Comparison of ENCODE assay signal across 12 mouse cellular contexts in the genomic region with DNA sequence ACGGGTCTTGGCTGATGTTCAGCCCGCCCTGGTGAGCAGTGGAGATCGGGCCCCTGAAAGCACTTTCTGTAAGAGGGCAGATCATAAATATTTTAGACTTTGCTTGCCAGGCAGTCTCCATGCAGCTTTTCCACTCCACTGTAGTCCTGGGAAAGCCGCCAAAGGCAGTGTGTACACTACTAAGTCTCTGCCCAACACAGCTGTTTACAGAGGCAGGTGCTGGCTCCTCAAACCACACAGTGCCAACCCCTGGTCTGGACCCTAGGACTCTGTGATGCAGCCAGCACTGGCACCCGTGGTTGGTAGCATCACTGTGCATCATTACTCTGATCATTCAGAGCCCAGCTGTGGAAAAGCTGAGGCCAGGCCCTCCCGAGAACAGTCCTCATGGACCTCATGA.
DNase-seq lines count a peak whose midpoint lies in the region; ATAC-seq and TF ChIP-seq lines count a peak whose summit lies in the region.
"Had no signal": no experiment of that assay in that cellular context is flagged by ENCODE, and none has a peak within 500 bp of the region (broad histone marks: within the 10 kb centered on the region; RNA-seq: fewer than 3 reads in every experiment).

No protein-coding gene starts in this region.

- no peak for TF ChIP-seq POLR2A in limb, embryonic 14.5 days (IDR thresholded peaks at IDR 0.05; ENCODE audit: borderline replicate concordance, extremely low read depth, insufficient read depth, insufficient read length)

- H3K27ac ChIP-seq in hindbrain, embryonic 14.5 days = no peak overlapping the region
- no peak overlapping the region for H3K27ac ChIP-seq in hindbrain, embryonic 13.5 days
- H3K27ac ChIP-seq in limb, embryonic 14.5 days (replicated peaks; ENCODE audit: low read depth, low read length) = no peak overlapping the region
- H3K27ac ChIP-seq: liver, embryonic 14.5 days had no signal

- no peaks in the 10 kb centered on the region for H3K27me3 ChIP-seq in hindbrain, embryonic 14.5 days (ENCODE audit: control insufficient read depth, insufficient read depth, low read length)
- no peaks in the 10 kb centered on the region for H3K27me3 ChIP-seq in hindbrain, embryonic 13.5 days
- H3K27me3 ChIP-seq in limb, embryonic 14.5 days (ENCODE audit: control insufficient read depth, insufficient read depth, low read length) = no peaks in the 10 kb centered on the region

- H3K4me2 ChIP-seq in hindbrain, embryonic 14.5 days (replicated peaks) = no peak overlapping the region
- no peak overlapping the region for H3K4me2 ChIP-seq in hindbrain, embryonic 13.5 days
- H3K4me2 ChIP-seq in limb, embryonic 14.5 days (replicated peaks; ENCODE audit: low read depth, low read length, severe bottlenecking) = no peak overlapping the region

- no peaks in the 10 kb centered on the region for H3K36me3 ChIP-seq in hindbrain, embryonic 14.5 days (replicated peaks; ENCODE audit: control insufficient read depth, insufficient read depth)
- no peaks in the 10 kb centered on the region for H3K36me3 ChIP-seq in hindbrain, embryonic 13.5 days
- no peaks in the 10 kb centered on the region for H3K36me3 ChIP-seq in limb, embryonic 14.5 days (ENCODE audit: control insufficient read depth, insufficient read depth, low read length)

- H3K9me3 ChIP-seq in hindbrain, embryonic 14.5 days (ENCODE audit: control insufficient read depth, low read length) = no peaks in the 10 kb centered on the region
- H3K9me3 ChIP-seq in hindbrain, embryonic 13.5 days = no peaks in the 10 kb centered on the region
- no peaks in the 10 kb centered on the region for H3K9me3 ChIP-seq in limb, embryonic 14.5 days (ENCODE audit: control insufficient read depth, low read length)

- DNase-seq in hindbrain, embryonic 14.5 days (ENCODE audit: low spot score) = no peak
- peak; percentile 0 for DNase-seq in ovary, postnatal 14 days (ENCODE audit: low spot score)
- no peak for DNase-seq in ovary, postnatal 36 days (ENCODE audit: low spot score)
- peak; percentile 31 for DNase-seq in limb, embryonic 14.5 days (ENCODE audit: low spot score)
- peak; percentile 23 for DNase-seq in retina, postnatal 1 day
- no peak for DNase-seq in Muller cell, postnatal 12 days (ENCODE audit: inconsistent ontology term)
- DNase-seq in layer of hippocampus, postnatal 36 days = no peak
- DNase-seq: kidney, postnatal 4 days; thymus, postnatal 25 days had no signal

- ATAC-seq in hindbrain, embryonic 14.5 days (ENCODE audit: low FRiP score) = peak; percentile 59; the same call in 1 of the 2 replicates
- no peak for ATAC-seq in hindbrain, embryonic 13.5 days (ENCODE audit: low FRiP score)
- ATAC-seq in limb, embryonic 14.5 days (ENCODE audit: low FRiP score, low read depth) = no peak
- ATAC-seq: activated CD4-positive, CD25-positive, alpha-beta regulatory T cell, adult 4 months had no signal

- H3K4me1 ChIP-seq in hindbrain, embryonic 14.5 days (replicated peaks; ENCODE audit: control insufficient read depth, insufficient read depth, low read length) = 0 out of 2 replicates have a peak, but pooled peaks cover 3% of the 10 kb centered on the region
- 0 out of 2 replicates have a peak, but pooled peaks cover 7% of the 10 kb centered on the region for H3K4me1 ChIP-seq in hindbrain, embryonic 13.5 days (replicated peaks)
- H3K4me1 ChIP-seq in limb, embryonic 14.5 days (ENCODE audit: control insufficient read depth, insufficient read depth, low read length) = no peaks in the 10 kb centered on the region

- 68% methylated on average over 6 of the region's 6 CpGs for WGBS in hindbrain, embryonic 14.5 days
- WGBS in hindbrain, embryonic 13.5 days = 73% methylated on average over 6 of the region's 6 CpGs
- WGBS in limb, embryonic 14.5 days = 55% methylated on average over 6 of the region's 6 CpGs

- H3K4me3 ChIP-seq in hindbrain, embryonic 14.5 days (replicated peaks; ENCODE audit: low read length) = no peak overlapping the region
- no peak overlapping the region for H3K4me3 ChIP-seq in hindbrain, embryonic 13.5 days
- no peak overlapping the region for H3K4me3 ChIP-seq in limb, embryonic 14.5 days (replicated peaks; ENCODE audit: low read length)

- no peak overlapping the region for H3K9ac ChIP-seq in hindbrain, embryonic 14.5 days
- no peak overlapping the region for H3K9ac ChIP-seq in hindbrain, embryonic 13.5 days
- no peak overlapping the region for H3K9ac ChIP-seq in limb, embryonic 14.5 days (ENCODE audit: low read depth, low read length, severe bottlenecking)
- H3K9ac ChIP-seq: liver, embryonic 14.5 days had no signal

Comparison
In these comparisons a context has a peak if more than half of its experiments do, and no peak if none do; other contexts are left out.
1. DNase-seq: peak in ovary, postnatal 14 days (single experiment), limb, embryonic 14.5 days (single experiment) and retina, postnatal 1 day (single experiment); none in hindbrain, embryonic 14.5 days (single experiment), ovary, postnatal 36 days (single experiment), Muller cell, postnatal 12 days (single experiment) and layer of hippocampus, postnatal 36 days (0 of 2).